Mouse (Mus musculus) lung, postnatal 0 days (tissue): ENCODE data around the gene Scn1b. TPM values are rescaled to one million over a fixed set of nuclear protein-coding genes. Genes with fewer than 3 reads are reported as not detected.

ENCODE experiments used
- ATAC-seq: fragments of 200-750 bp; cut with Nextera tagmentation; 2 replicates; pipeline ENCODE4 v1.8.0; 2017; ENCODE audit warnings: moderate library complexity
- DNase-seq: peaks from one replicate; pipeline ENCODE4 v3.0.0-alpha.2; 2016; ENCODE audit warnings: low spot score
- H3K27ac ChIP-seq: fragments of 300-500 bp; sonication (generic); 2 replicates; pipeline ENCODE4 v1.5.1; 2014; ENCODE audit warnings: antibody characterized with exemption, mild to moderate bottlenecking, low read length, mixed read lengths
- H3K27me3 ChIP-seq: fragments of 300-500 bp; sonication (generic); replicated peaks from 2 replicates; pipeline ENCODE4 v1.6.1; 2014; ENCODE audit warnings: low read length, mixed read lengths; ENCODE audit not compliant: insufficient read depth
- H3K36me3 ChIP-seq: fragments of 300-500 bp; sonication (generic); 2 replicates; pipeline ENCODE4 v1.6.1; 2014; ENCODE audit warnings: low read length, mixed read lengths; ENCODE audit not compliant: insufficient read depth
- H3K4me1 ChIP-seq: fragments of 300-500 bp; sonication (generic); 2 replicates; pipeline ENCODE4 v1.6.1; 2014; ENCODE audit warnings: antibody characterized with exemption, low read depth, low read length, mixed read lengths; ENCODE audit not compliant: insufficient read depth
- H3K4me2 ChIP-seq: fragments of 300-500 bp; sonication (generic); replicated peaks from 2 replicates; pipeline ENCODE4 v1.6.1; 2014; ENCODE audit warnings: low read depth, mild to moderate bottlenecking, low read length, moderate library complexity, mixed read lengths
- H3K4me3 ChIP-seq: fragments of 300-500 bp; sonication (generic); 2 replicates; pipeline ENCODE4 v1.5.1; 2014; ENCODE audit warnings: low read depth, low read length
- H3K9ac ChIP-seq: fragments of 300-500 bp; sonication (generic); replicated peaks from 2 replicates; pipeline ENCODE4 v1.6.1; 2014; ENCODE audit warnings: low read depth, mild to moderate bottlenecking
- H3K9me3 ChIP-seq: fragments of 300-500 bp; sonication (generic); 2 replicates; pipeline ENCODE4 v1.6.1; 2016; ENCODE audit warnings: low read length, mixed read lengths
- CTCF ChIP-seq: IDR thresholded peaks from 2 replicates; pipeline ENCODE4 v1.5.1; 2016; ENCODE audit warnings: antibody characterized with exemption, mild to moderate bottlenecking
- EP300 ChIP-seq: IDR thresholded peaks from 2 replicates; pipeline ENCODE4 v1.6.1; 2016; ENCODE audit warnings: antibody characterized with exemption, mild to moderate bottlenecking, control low read depth
- WGBS: fragments of 180-500 bp; shearing (Covaris S2); extraction: QIAGEN DNeasy Blood & Tissue Kit; methylation state at CpG from one replicate; pipeline ENCODE4 v1.1.7; 2014; 5-methylcytosine and 5-hydroxymethylcytosine counted together
- polyA plus RNA-seq: library from polyadenylated mRNA; unstranded; fragments of >200 nt; fragmentation: Nextera tagmentation; extraction: Ambion mirVana; gene quantifications from 2 replicates; pipeline ENCODE4 v1.2.1, GENCODE M21; 2015

The Scn1b gene
- polyA plus RNA-seq, 1 experiment from 2014 or later = 4.9 TPM

- 22% methylated on average over 11 of the region's 19 CpGs for WGBS
- no peak; the same call in 1 of the 2 replicates for ATAC-seq
- H3K36me3 ChIP-seq = no peaks in the 10 kb centered on the region
- peak; percentile 66 for DNase-seq
- no peak overlapping the region for H3K9ac ChIP-seq
- TF ChIP-seq EP300 = peak; percentile 36; the same call in 1 of the 2 replicates
- TF ChIP-seq CTCF = peak; percentile 63
- H3K4me2 ChIP-seq = no peak overlapping the region
- H3K27ac ChIP-seq = peak overlapping the region; percentile 66
- H3K27me3 ChIP-seq = no peaks in the 10 kb centered on the region
- no peak overlapping the region for H3K4me3 ChIP-seq
- H3K4me1 ChIP-seq = peaks cover 7% of the 10 kb centered on the region
- no peaks in the 10 kb centered on the region for H3K9me3 ChIP-seq
These were observed 29.5 kb upstream of the Scn1b start for GRCm38 (mm10) chr7:31156034-31156928.

DNA sequence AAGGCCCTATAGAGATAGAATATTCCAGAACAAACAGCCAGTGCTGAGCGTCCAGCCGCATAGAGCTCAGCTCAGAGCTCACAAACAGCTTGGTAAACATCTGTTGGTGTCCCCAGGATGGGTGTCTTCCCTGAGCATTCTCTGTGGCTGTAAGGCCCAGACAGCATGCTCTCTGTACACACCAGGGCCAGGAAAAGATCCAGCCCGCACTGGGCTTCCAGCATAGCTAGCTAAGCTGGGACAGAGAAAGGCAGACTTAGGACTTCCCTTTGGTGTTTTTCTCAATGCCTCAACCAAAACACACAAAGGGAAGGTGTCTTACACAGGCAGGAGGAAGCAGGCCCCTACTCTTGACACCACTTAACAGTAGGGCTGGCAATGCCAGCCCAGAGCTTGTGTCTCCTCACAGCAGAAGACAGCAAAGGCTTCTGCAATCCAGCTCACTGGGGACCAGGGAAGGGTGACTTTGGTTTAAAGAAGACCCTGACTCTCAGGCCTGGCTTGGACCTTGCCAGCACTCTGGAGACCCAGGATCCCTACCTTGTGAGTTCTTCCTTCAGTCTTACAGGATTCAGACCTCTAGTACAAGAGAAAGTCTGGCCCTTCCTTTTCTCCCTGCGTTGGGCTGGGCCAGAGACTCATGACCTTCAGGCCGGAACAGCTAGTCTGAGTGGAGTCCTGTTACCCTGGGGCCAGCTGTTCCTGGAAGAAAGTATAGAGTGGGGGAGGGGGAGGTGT lies 28.7 kb upstream of the Scn1b start, which contains the start of gene Gramd1a:
Gene Gramd1a, minus strand, starts transcription at position 601 of the 738 bp plus-strand sequence.
- DNase-seq (peak; percentile 52), ATAC-seq (no peak)
- 51% methylated on average over 5 of the region's 5 CpGs for WGBS
- Histone ChIP-seq H3K36me3 (no peaks in the 10 kb centered on the region), H3K9me3 (no peaks in the 10 kb centered on the region), H3K4me1 (peaks cover 7% of the 10 kb centered on the region), H3K27ac (peak within 1 kb of the TSS; percentile 66), H3K9ac (no peak within 1 kb of the TSS), H3K4me2 (no peak within 1 kb of the TSS), H3K4me3 (no peak within 1 kb of the TSS), H3K27me3 (no peaks in the 10 kb centered on the region)
- TF ChIP-seq EP300 (no peak), CTCF (no peak)

- no peak for TF ChIP-seq CTCF
- no peak for TF ChIP-seq EP300
- Histone ChIP-seq H3K36me3 (no peaks in the 10 kb centered on the region), H3K4me1 (peaks cover 11% of the 10 kb centered on the region), H3K9ac (no peak overlapping the region), H3K27ac (no peak overlapping the region), H3K4me3 (no peak overlapping the region), H3K9me3 (no peaks in the 10 kb centered on the region), H3K4me2 (no peak overlapping the region), H3K27me3 (no peaks in the 10 kb centered on the region)
- 86% methylated on average over 6 of the region's 6 CpGs for WGBS
- ATAC-seq (no peak), DNase-seq (no peak)
These were observed 26.9 kb upstream of the Scn1b start for GRCm38 (mm10) chr7:31153536-31154320.

GRCm38 (mm10) chr7:31151301-31152241 lies 24.8 kb upstream of the Scn1b start:
- 1% methylated on average over 23 of the region's 23 CpGs for WGBS
- peaks cover 18% of the 10 kb centered on the region for H3K4me1 ChIP-seq
- no peak for TF ChIP-seq CTCF
- peak; percentile 90 for TF ChIP-seq EP300
- ATAC-seq (peak; percentile 79), DNase-seq (peak; percentile 93)
- H3K4me2 ChIP-seq = peak overlapping the region; percentile 79
- no peaks in the 10 kb centered on the region for H3K27me3 ChIP-seq
- peak overlapping the region; percentile 89 for H3K9ac ChIP-seq
- H3K27ac ChIP-seq = peak overlapping the region; percentile 99
- H3K9me3 ChIP-seq = no peaks in the 10 kb centered on the region
- no peaks in the 10 kb centered on the region for H3K36me3 ChIP-seq
- H3K4me3 ChIP-seq = peak overlapping the region; percentile 85

- Histone ChIP-seq H3K4me3 (peak overlapping the region; percentile 85), H3K9ac (peak overlapping the region; percentile 89), H3K36me3 (no peaks in the 10 kb centered on the region), H3K9me3 (no peaks in the 10 kb centered on the region), H3K4me2 (peak overlapping the region; percentile 79), H3K27me3 (no peaks in the 10 kb centered on the region), H3K27ac (peak overlapping the region; percentile 99), H3K4me1 (peaks cover 20% of the 10 kb centered on the region)
- ATAC-seq = peak; percentile 88
- TF ChIP-seq EP300 (no peak), CTCF (no peak)
- peak; percentile 92 for DNase-seq
- WGBS = 0% methylated on average over 51 of the region's 63 CpGs
These were observed 23.9 kb upstream of the Scn1b start for GRCm38 (mm10) chr7:31150566-31151300.
